Mouse (Mus musculus): ENCODE results near the gene Slco1a6.

DNA sequence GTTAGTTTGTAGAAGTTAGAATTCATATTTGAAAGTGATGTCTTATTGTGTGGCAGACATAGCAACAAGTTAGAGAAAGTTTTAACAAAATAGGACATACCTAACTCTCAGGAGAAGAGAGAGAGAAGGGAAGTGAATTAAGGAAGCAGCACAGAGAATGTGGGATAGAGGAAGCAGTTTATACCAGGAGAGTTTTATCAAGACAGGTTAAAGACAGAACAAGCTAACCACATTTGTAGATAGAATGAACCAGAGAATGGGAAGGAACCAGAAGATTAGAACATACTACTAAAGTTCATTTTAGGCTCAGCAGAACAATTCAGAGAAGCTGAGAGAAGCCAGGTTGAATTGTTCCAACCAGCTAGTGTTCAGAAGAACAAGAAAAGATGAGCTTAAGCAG lies 7.8 kb downstream of the Slco1a6 start:
- TF ChIP-seq HCFC1 (IDR thresholded peaks at IDR 0.05; ENCODE audit: borderline replicate concordance, insufficient read depth, low read length) (no peak), CHD2 (IDR thresholded peaks at IDR 0.05; ENCODE audit: low read depth, low read length) (no peak), ZNF384 (IDR thresholded peaks at IDR 0.05; ENCODE audit: low read depth, low read length) (no peak)
